Mouse (Mus musculus): ENCODE data around the gene Myoz1.

DNA sequence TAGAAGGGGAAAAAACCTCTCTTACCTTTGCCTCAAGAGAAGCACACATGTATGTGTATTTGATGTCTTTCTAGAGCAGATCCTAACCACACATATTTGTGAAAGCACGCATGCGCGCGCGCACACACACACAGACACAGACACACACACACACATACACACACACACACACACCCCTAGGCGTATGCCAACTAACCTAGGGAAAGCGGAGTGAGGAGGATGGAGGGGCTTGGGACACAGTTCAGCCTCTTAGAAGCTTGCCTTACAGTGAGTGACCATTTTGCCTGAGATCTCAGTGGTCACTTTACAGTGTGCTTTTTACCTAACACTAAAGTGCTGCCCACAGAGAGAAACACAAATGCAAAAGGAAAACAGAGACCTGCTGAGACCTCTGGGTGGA is 3.3 kb upstream of the Myoz1 start:
- TF ChIP-seq CTCF (IDR thresholded peaks at IDR 0.05; ENCODE audit: low read depth) (no peak), EP300 (IDR thresholded peaks at IDR 0.05; ENCODE audit: low read depth) (no peak)
